Mouse (Mus musculus): ENCODE results near the gene Arhgap25.

DNA sequence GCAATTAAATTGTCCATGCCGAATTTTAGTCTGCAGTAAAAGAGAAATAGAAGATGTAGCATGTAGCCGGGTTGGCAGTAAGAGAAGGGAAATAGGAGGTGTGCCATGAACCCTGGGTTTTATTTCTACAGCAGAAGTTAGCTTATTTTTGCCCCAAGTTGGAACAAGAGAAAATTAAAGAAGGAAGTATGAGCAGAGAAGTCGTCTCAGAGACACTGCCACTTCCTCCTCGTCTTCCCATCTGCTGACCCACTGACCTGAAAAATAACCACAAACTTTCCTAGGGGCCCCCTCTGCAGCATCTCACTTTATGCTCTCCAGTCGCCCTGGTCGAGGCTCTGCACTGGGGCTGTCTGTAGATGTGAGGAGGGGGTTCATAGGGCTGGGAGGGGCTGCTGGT is 33.3 kb downstream of the Arhgap25 start:
- TF ChIP-seq CTCF (IDR thresholded peaks at IDR 0.05; ENCODE audit: low read depth) (no peak), EP300 (IDR thresholded peaks at IDR 0.05; ENCODE audit: low read depth) (no peak)
